Mouse (Mus musculus) embryonic facial prominence, embryonic 13.5 days (tissue): ENCODE results near the gene Foxk2. TPM values are rescaled to one million over a fixed set of nuclear protein-coding genes. Genes with fewer than 3 reads are reported as not detected.

Source experiments
- ATAC-seq: fragments of 200-750 bp; cut with Nextera tagmentation; 2 replicates; pipeline ENCODE4 v1.8.0; 2017; ENCODE audit warnings: low read depth; ENCODE audit not compliant: insufficient number of reproducible peaks, insufficient read depth, low FRiP score, low TSS enrichment
- H3K27ac ChIP-seq: fragments of 300-500 bp; sonication (generic); 2 replicates; pipeline ENCODE4 v1.5.1; 2015; ENCODE audit warnings: moderate library complexity, mild to moderate bottlenecking, inconsistent platforms
- H3K27me3 ChIP-seq: fragments of 300-500 bp; sonication (generic); 2 replicates; pipeline ENCODE4 v1.6.1; 2015; ENCODE audit warnings: mild to moderate bottlenecking, inconsistent platforms
- H3K36me3 ChIP-seq: fragments of 300-500 bp; sonication (generic); 2 replicates; pipeline ENCODE4 v1.6.1; 2015; ENCODE audit warnings: mild to moderate bottlenecking, inconsistent platforms
- H3K4me1 ChIP-seq: fragments of 300-500 bp; sonication (generic); 2 replicates; pipeline ENCODE4 v1.6.1; 2015; ENCODE audit warnings: inconsistent platforms
- H3K4me2 ChIP-seq: fragments of 300-500 bp; sonication (generic); 2 replicates; pipeline ENCODE4 v1.6.1; 2015; ENCODE audit warnings: moderate library complexity, mild to moderate bottlenecking, inconsistent platforms
- H3K4me3 ChIP-seq: fragments of 300-500 bp; sonication (generic); 2 replicates; pipeline ENCODE4 v1.5.1; 2015; ENCODE audit warnings: mild to moderate bottlenecking, inconsistent platforms
- H3K9ac ChIP-seq: fragments of 300-500 bp; sonication (generic); 2 replicates; pipeline ENCODE4 v1.6.1; 2015; ENCODE audit warnings: mild to moderate bottlenecking, inconsistent platforms
- H3K9me3 ChIP-seq: fragments of 300-500 bp; sonication (generic); 2 replicates; pipeline ENCODE4 v1.6.1; 2016; ENCODE audit warnings: inconsistent platforms
- WGBS: fragments of 180-500 bp; shearing (Covaris S2); methylation state at CpG from one replicate; pipeline ENCODE4 v1.1.7; 2015; ENCODE audit warnings: mixed read lengths; 5-methylcytosine and 5-hydroxymethylcytosine counted together
- polyA plus RNA-seq: library from polyadenylated mRNA; unstranded; fragments of >200 nt; fragmentation: Nextera tagmentation; extraction: Ambion mirVana; gene quantifications from 2 replicates; pipeline ENCODE4 v1.2.1, GENCODE M21; 2015

Foxk2 gene
- polyA plus RNA-seq: 9.9 and 10.6 TPM in 2 replicates

- H3K27me3 ChIP-seq: no peaks in the 10 kb centered on the region
- H3K27ac ChIP-seq: peak within 1 kb of the TSS; percentile 77
- under 1% methylated on average over 90 of the region's 91 CpGs for WGBS
- H3K4me3 ChIP-seq: peak within 1 kb of the TSS; percentile 100
- peaks cover 25% of the 10 kb centered on the region for H3K4me1 ChIP-seq
- peak within 1 kb of the TSS; percentile 96 for H3K4me2 ChIP-seq
- peaks cover 50% of the 10 kb centered on the region for H3K36me3 ChIP-seq
- peak within 1 kb of the TSS; percentile 99 for H3K9ac ChIP-seq
- H3K9me3 ChIP-seq: no peaks in the 10 kb centered on the region
- ATAC-seq: peak; percentile 97
Observed at GRCm38 (mm10) chr11:121259160-121260100, at the start of gene Foxk2. TSS of gene Foxk2 (plus strand) at chr11:121259990.

DNA sequence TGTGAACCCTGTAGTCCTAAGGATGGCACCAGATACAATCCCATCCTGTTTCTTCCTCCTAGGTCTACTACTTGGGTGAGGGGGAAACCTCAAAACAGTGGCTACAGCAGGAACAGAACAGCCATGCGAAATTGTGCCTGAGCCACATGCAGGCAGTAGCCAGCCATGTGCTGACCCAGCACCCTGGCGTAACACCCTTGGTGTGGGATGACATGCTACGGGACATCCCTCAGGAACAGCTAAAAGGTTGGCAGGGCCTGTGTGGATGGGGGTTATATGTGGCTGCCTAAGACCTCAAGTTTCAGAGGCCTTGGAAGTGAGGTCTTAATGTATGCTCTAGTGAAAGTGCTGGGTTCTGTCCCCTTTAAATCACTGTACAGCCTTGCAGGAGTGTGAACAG lies 43.0 kb upstream of the Foxk2 start:
- no peaks in the 10 kb centered on the region for H3K9me3 ChIP-seq
- 93% methylated on average over 3 of the region's 3 CpGs for WGBS
- H3K4me2 ChIP-seq: no peak overlapping the region
- H3K27ac ChIP-seq: no peak overlapping the region
- no peak overlapping the region for H3K4me3 ChIP-seq
- no peaks in the 10 kb centered on the region for H3K4me1 ChIP-seq
- no peak for ATAC-seq
- H3K36me3 ChIP-seq: peaks cover 75% of the 10 kb centered on the region
- no peak overlapping the region for H3K9ac ChIP-seq
- H3K27me3 ChIP-seq: no peaks in the 10 kb centered on the region

DNA sequence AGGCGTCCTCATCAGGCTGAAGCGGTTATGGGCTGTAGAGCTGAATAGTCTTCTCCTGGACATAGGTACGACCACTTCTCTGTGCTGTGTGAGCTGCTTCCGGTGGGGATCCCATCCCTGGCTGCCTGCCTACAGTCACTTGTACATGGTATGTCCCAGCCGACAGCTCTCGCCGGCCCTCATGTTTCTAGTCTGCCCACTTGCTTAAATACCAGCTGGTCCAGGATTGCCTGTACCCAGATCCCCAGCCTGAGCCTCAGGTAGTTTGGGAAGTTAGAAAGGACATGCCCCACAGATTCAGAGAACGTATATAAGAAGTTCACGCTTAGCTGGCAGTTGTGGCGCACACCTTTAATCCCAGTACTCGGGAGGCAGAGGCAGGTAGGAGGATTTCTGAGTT lies 40.0 kb upstream of the Foxk2 start:
- Histone ChIP-seq H3K9me3 (no peaks in the 10 kb centered on the region), H3K27ac (no peak overlapping the region), H3K27me3 (no peaks in the 10 kb centered on the region), H3K9ac (0 out of 2 replicates have a peak overlapping the region, but pooled peaks have one; percentile 36), H3K4me3 (no peak overlapping the region), H3K4me1 (no peaks in the 10 kb centered on the region), H3K4me2 (no peak overlapping the region), H3K36me3 (peaks cover 87% of the 10 kb centered on the region)
- ATAC-seq: no peak
- WGBS: 89% methylated on average over 11 of the region's 11 CpGs

DNA sequence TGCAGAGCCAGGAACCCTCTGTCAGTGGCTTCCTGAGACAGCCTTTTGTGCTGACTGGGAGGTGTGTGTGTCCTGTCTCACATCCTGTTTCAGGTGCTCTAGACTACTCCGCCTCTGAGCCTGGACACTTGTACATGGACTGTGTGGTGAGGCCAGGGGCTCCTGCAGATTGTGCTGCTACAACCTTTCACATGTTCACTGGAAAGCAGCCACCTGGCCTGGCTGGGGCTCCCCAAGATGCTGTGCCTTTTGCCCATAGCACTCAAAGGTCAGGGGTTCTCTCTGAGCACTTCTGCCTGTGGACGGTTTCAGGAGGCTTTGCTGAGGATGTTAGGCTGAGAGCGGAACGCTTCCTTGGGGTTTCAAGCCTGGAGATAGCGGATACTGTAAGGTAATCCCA lies 39.0 kb upstream of the Foxk2 start:
- ATAC-seq: no peak
- Histone ChIP-seq H3K9ac (no peak overlapping the region), H3K4me3 (no peak overlapping the region), H3K4me1 (no peaks in the 10 kb centered on the region), H3K36me3 (peaks cover 92% of the 10 kb centered on the region), H3K4me2 (no peak overlapping the region), H3K9me3 (no peaks in the 10 kb centered on the region), H3K27ac (no peak overlapping the region), H3K27me3 (no peaks in the 10 kb centered on the region)
- 93% methylated on average over 5 of the region's 5 CpGs for WGBS

- H3K4me3 ChIP-seq: no peak overlapping the region
- H3K27me3 ChIP-seq: no peaks in the 10 kb centered on the region
- WGBS: 88% methylated on average over 6 of the region's 6 CpGs
- H3K4me2 ChIP-seq: no peak overlapping the region
- H3K4me1 ChIP-seq: no peaks in the 10 kb centered on the region
- H3K9me3 ChIP-seq: no peaks in the 10 kb centered on the region
- peaks cover 91% of the 10 kb centered on the region for H3K36me3 ChIP-seq
- no peak overlapping the region for H3K27ac ChIP-seq
- ATAC-seq: no peak
- H3K9ac ChIP-seq: no peak overlapping the region
Observed at GRCm38 (mm10) chr11:121221321-121222010, 38.3 kb upstream of the Foxk2 start.

DNA sequence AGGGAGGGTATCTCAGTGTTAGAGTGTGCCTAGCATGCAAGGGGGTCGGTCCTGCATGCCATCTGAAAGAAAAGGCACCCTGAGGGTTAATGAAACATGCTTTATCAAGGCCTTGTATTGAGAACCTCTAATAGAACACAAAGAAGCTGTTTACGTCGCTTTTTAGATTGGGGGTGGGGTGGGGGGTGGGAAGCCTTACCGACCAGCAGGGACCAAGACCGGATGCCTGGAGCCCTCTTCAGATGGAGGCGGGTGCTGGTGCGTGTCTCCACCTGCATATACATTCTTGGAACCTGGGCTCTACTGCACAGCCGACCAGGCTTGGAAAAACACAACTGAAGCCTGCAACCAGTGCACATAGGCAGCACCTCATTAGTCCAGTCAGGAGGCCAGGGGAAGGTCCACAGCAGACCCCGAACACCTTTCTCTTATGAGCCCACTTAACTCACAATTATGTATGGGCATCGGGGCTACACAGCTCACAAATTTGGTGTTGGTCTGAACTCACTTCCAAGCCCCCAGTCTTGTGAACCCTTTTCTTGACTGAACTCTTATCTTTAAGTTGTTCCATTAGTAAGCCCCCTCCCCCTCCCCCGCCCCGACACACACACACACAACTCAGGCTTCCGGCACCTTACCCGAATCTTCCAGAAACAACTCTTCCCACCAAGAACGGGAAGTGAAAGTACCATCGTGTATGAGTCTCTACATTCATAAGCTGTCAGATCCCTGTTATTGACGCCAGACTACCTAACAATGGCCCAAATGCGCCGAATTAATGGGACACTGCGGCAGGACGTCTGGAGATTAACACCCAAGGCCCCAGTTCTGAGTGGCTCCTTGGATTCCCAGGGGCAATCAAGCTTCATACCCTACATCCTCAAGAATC lies 31.4 kb upstream of the Foxk2 start:
- peaks cover 39% of the 10 kb centered on the region for H3K36me3 ChIP-seq
- H3K4me3 ChIP-seq: peak overlapping the region; percentile 76
- H3K9me3 ChIP-seq: no peaks in the 10 kb centered on the region
- peaks cover 20% of the 10 kb centered on the region for H3K4me1 ChIP-seq
- peak overlapping the region; percentile 79 for H3K4me2 ChIP-seq
- no peaks in the 10 kb centered on the region for H3K27me3 ChIP-seq
- H3K9ac ChIP-seq: peak overlapping the region; percentile 80
- H3K27ac ChIP-seq: peak overlapping the region; percentile 75
- WGBS: 25% methylated on average over 21 of the region's 21 CpGs
- ATAC-seq: no peak; the same call in 1 of the 2 replicates

DNA sequence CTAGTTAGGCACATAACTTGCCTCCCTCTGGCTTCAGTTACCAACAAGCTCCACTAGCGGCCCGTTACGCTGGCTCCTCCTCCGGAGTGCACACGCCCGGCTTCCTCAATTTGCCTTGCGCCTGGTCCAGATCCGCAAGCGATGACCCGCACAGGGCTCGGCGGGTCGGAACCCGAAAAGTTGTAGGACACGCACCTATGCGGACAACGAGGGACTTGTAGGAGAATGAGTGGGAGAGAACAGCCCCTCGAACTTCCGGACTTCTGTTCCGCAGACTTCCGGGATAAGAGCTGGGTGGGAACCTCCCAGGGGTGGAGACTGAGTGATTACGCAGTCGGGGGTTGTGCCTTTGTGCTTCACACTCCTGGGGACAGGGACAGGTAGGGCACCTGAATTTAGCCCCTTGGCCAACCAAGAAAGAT lies 30.8 kb upstream of the Foxk2 start, which contains the start of gene Cybc1:
TSS of gene Cybc1 (minus strand) at position 305 of the 422 bp plus-strand sequence.
- Histone ChIP-seq H3K4me2 (peak within 1 kb of the TSS; percentile 79), H3K27me3 (no peaks in the 10 kb centered on the region), H3K4me1 (peaks cover 20% of the 10 kb centered on the region), H3K9me3 (no peaks in the 10 kb centered on the region), H3K27ac (peak within 1 kb of the TSS; percentile 75), H3K9ac (peak within 1 kb of the TSS; percentile 80), H3K4me3 (peak within 1 kb of the TSS; percentile 76), H3K36me3 (peaks cover 32% of the 10 kb centered on the region)
- WGBS: under 1% methylated on average over 23 of the region's 23 CpGs
- peak; percentile 83 for ATAC-seq

DNA sequence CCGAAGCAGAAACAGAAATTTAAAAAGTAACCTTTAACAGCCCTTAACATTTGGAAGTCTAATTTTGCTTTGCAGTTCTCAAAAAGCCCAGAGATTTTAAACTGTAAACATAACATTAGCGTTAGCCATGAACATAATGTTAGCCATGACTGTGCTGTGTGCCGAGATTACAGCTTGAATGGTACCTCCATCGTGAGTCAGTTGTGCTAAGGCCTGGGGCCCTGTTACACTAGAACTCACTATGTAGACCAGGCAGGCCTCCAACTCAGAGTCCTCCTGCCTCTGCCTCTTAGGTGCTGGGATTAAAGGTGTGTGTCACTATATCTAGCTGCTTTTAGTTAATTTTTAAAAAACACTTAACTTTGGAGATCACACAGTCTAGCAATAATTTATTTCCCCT lies 28.6 kb upstream of the Foxk2 start:
- no peak overlapping the region for H3K9ac ChIP-seq
- H3K4me2 ChIP-seq: no peak overlapping the region
- H3K9me3 ChIP-seq: no peaks in the 10 kb centered on the region
- no peak for ATAC-seq
- WGBS: 74% methylated on average over 4 of the region's 4 CpGs
- H3K4me1 ChIP-seq: peaks cover 24% of the 10 kb centered on the region
- no peak overlapping the region for H3K4me3 ChIP-seq
- H3K27me3 ChIP-seq: no peaks in the 10 kb centered on the region
- H3K36me3 ChIP-seq: peaks cover 11% of the 10 kb centered on the region
- no peak overlapping the region; the same call in 1 of the 2 replicates for H3K27ac ChIP-seq

GRCm38 (mm10) chr11:121231628-121232291 lies 28.0 kb upstream of the Foxk2 start:
- peaks cover 6% of the 10 kb centered on the region for H3K36me3 ChIP-seq
- H3K27ac ChIP-seq: no peak overlapping the region
- peaks cover 27% of the 10 kb centered on the region for H3K4me1 ChIP-seq
- no peak overlapping the region for H3K4me3 ChIP-seq
- 49% methylated on average over 4 of the region's 4 CpGs for WGBS
- no peak for ATAC-seq
- no peak overlapping the region for H3K4me2 ChIP-seq
- H3K27me3 ChIP-seq: no peaks in the 10 kb centered on the region
- no peaks in the 10 kb centered on the region for H3K9me3 ChIP-seq
- H3K9ac ChIP-seq: no peak overlapping the region

DNA sequence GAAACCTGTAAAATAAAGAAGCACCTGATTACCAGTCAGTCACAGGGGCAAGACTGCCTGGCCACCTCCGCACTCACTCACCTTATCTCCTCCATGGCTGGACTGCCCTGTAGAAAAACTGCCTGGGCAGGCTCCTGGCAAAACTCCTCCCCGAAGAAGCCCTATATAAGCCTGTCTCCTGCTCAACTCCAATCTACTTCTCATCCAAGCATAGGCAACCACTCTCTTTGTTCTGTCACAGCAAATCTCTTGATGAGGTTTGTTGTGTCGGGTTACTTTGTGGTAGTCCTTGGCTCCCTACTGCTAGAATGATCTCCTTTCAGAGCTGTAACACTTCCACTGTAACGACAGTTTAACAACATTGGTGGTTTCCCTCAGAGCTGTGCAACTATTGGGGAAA lies 27.1 kb upstream of the Foxk2 start:
- ATAC-seq: no peak
- no peak overlapping the region for H3K9ac ChIP-seq
- no peaks in the 10 kb centered on the region for H3K27me3 ChIP-seq
- H3K27ac ChIP-seq: no peak overlapping the region
- peaks cover 23% of the 10 kb centered on the region for H3K4me1 ChIP-seq
- H3K9me3 ChIP-seq: no peaks in the 10 kb centered on the region
- H3K4me2 ChIP-seq: no peak overlapping the region
- no peak overlapping the region for H3K4me3 ChIP-seq
- 35% methylated on average over 4 of the region's 4 CpGs for WGBS
- no peaks in the 10 kb centered on the region for H3K36me3 ChIP-seq
